Mouse (Mus musculus): ENCODE data around the gene Gm45844. TPM values are rescaled to one million over a fixed set of nuclear protein-coding genes. Genes with fewer than 3 reads are reported as not detected.
"Not testable (repeated sequence)": the region's sequence is repeated elsewhere in the genome, so short reads cannot be mapped to it uniquely, and the experiment has no call there.

The Gm45844 gene
- polyA plus RNA-seq (2021): 0.08 TPM

- DNase-seq (ENCODE audit: low read depth, low spot score); POLR2A ChIA-PET; H3K27me3 ChIP-seq; CTCF ChIA-PET: not testable (repeated sequence)
- peak; percentile 99 for ATAC-seq
- in situ Hi-C loops (cut with MboI; ENCODE audit: low pct_unique_long_range_greater_than_20kb): loop anchor here (25.0 kb wide), 3 partner anchors 141 to 616 kb away; partner anchors contain the start of gene Zfp773
- TF ChIP-seq CTCF (IDR thresholded peaks at IDR 0.05): peak; percentile 21
Observed at GRCm38 (mm10) chr7:7277966-7278567, at the start of gene Gm45844. Gene Gm45844, minus strand, starts transcription at chr7:7278289.

- peaks cover 3% of the 10 kb centered on the region for H3K27me3 ChIP-seq
- ChIA-PET POLR2A (no interaction called here), CTCF (no interaction called here)
- TF ChIP-seq CTCF (IDR thresholded peaks at IDR 0.05): peak; percentile 50
- ATAC-seq: no peak
- no peak for DNase-seq (ENCODE audit: low read depth, low spot score)
- in situ Hi-C loops (cut with MboI; ENCODE audit: low pct_unique_long_range_greater_than_20kb): loop anchor here (25.0 kb wide), 3 partner anchors 158 to 633 kb away; partner anchors contain the start of gene Zfp773
Observed at GRCm38 (mm10) chr7:7295595-7295994, 17.5 kb upstream of the Gm45844 start.

GRCm38 (mm10) chr7:7281383-7281782, 3.3 kb upstream of the Gm45844 start:
- no peak for ATAC-seq
- TF ChIP-seq CTCF (IDR thresholded peaks at IDR 0.05): no peak
- CTCF ChIA-PET: no interaction called here
- no peaks in the 10 kb centered on the region for H3K27me3 ChIP-seq
- in situ Hi-C loops (cut with MboI; ENCODE audit: low pct_unique_long_range_greater_than_20kb): loop anchor here (25.0 kb wide), 3 partner anchors 144 to 619 kb away; partner anchors contain the start of gene Zfp773
- POLR2A ChIA-PET: no interaction called here
- DNase-seq (ENCODE audit: low read depth, low spot score): no peak

GRCm38 (mm10) chr7:7277556-7277955, 533 bp downstream of the Gm45844 start:
- CTCF ChIA-PET; ATAC-seq; DNase-seq (ENCODE audit: low read depth, low spot score); POLR2A ChIA-PET; H3K27me3 ChIP-seq: not testable (repeated sequence)
- in situ Hi-C loops (cut with MboI; ENCODE audit: low pct_unique_long_range_greater_than_20kb): loop anchor here (25.0 kb wide), 3 partner anchors 140 to 615 kb away; partner anchors contain the start of gene Zfp773

- CTCF ChIA-PET; in situ Hi-C loops (cut with MboI; ENCODE audit: low pct_unique_long_range_greater_than_20kb); DNase-seq (ENCODE audit: low read depth, low spot score); ATAC-seq; POLR2A ChIA-PET; H3K27me3 ChIP-seq: not testable (repeated sequence)
Observed at GRCm38 (mm10) chr7:7247228-7247627, 30.9 kb downstream of the Gm45844 start, which contains the start of gene Vmn2r29. Gene Vmn2r29, minus strand, starts transcription at chr7:7247328.

- POLR2A ChIA-PET; in situ Hi-C loops (cut with MboI; ENCODE audit: low pct_unique_long_range_greater_than_20kb); DNase-seq (ENCODE audit: low read depth, low spot score); H3K27me3 ChIP-seq: not testable (repeated sequence)
- CTCF ChIA-PET: interaction anchor here (1.2 kb wide), 1 partner anchor 21 kb away, joined by 3 read pairs; no protein-coding TSS in a partner anchor
- peak; percentile 87 for ATAC-seq
Observed at GRCm38 (mm10) chr7:7209313-7210151, 68.6 kb downstream of the Gm45844 start, which contains the start of gene Zfp772. Gene Zfp772, minus strand, starts transcription at chr7:7209998.

- ChIA-PET POLR2A (no interaction called here), CTCF (interaction anchor here (0.9 to 1.7 kb wide), 7 partner anchors 8 to 70 kb away, joined by 3 to 11 read pairs (median 4); partner anchors contain the start of genes Zfp418, Zfp772 and Zfp773)
- H3K27me3 ChIP-seq: peaks cover 3% of the 10 kb centered on the region
- peak; percentile 4 for DNase-seq (ENCODE audit: low read depth, low spot score)
- peak; percentile 87 for TF ChIP-seq CTCF (IDR thresholded peaks at IDR 0.05)
- peak; percentile 99 for ATAC-seq
- in situ Hi-C loops (cut with MboI; ENCODE audit: low pct_unique_long_range_greater_than_20kb): loop anchor here (25.0 kb wide), 1 partner anchor 526 kb away; no protein-coding TSS in a partner anchor
Observed at GRCm38 (mm10) chr7:7188191-7188942, 89.7 kb downstream of the Gm45844 start.

- in situ Hi-C loops (cut with MboI; ENCODE audit: low pct_unique_long_range_greater_than_20kb): loop anchor here (25.0 kb wide), 1 partner anchor 525 kb away; no protein-coding TSS in a partner anchor
- ATAC-seq: peak; percentile 37
- ChIA-PET CTCF (interaction anchor here (0.9 to 1.7 kb wide), 7 partner anchors 9 to 70 kb away, joined by 3 to 11 read pairs (median 4); partner anchors contain the start of genes Zfp418, Zfp772 and Zfp773), POLR2A (interaction anchor here (0.7 kb wide), 1 partner anchor 9 kb away, joined by 4 read pairs; no protein-coding TSS in a partner anchor)
- peaks cover 3% of the 10 kb centered on the region for H3K27me3 ChIP-seq
- TF ChIP-seq CTCF (IDR thresholded peaks at IDR 0.05): no peak
- no peak for DNase-seq (ENCODE audit: low read depth, low spot score)
Observed at GRCm38 (mm10) chr7:7187417-7188190, 90.5 kb downstream of the Gm45844 start.

GRCm38 (mm10) chr7:7185897-7186296, 92.2 kb downstream of the Gm45844 start:
- ChIA-PET POLR2A (no interaction called here), CTCF (no interaction called here)
- in situ Hi-C loops (cut with MboI; ENCODE audit: low pct_unique_long_range_greater_than_20kb): loop anchor here (25.0 kb wide), 1 partner anchor 524 kb away; no protein-coding TSS in a partner anchor
- no peak for ATAC-seq
- no peak for DNase-seq (ENCODE audit: low read depth, low spot score)
- no peak for TF ChIP-seq CTCF (IDR thresholded peaks at IDR 0.05)
- no peaks in the 10 kb centered on the region for H3K27me3 ChIP-seq

Measured in Patski (cell line).